Mouse (Mus musculus) liver, embryonic 16.5 days (tissue): ENCODE measurements around the gene Adgrf3. TPM values are rescaled to one million over a fixed set of nuclear protein-coding genes. Genes with fewer than 3 reads are reported as not detected.

ENCODE experiments used
- ATAC-seq: fragments of 200-750 bp; cut with Nextera tagmentation; 2 replicates; pipeline ENCODE4 v1.8.0; 2017; ENCODE audit warnings: low read depth, mild to moderate bottlenecking, moderate number of reproducible peaks, moderate library complexity
- H3K27ac ChIP-seq: fragments of 300-500 bp; sonication (generic); 2 replicates; pipeline ENCODE4 v1.5.1; 2014; ENCODE audit warnings: mild to moderate bottlenecking, low read length
- H3K27me3 ChIP-seq: fragments of 300-500 bp; sonication (generic); 2 replicates; pipeline ENCODE4 v1.6.1; 2014; ENCODE audit warnings: low read depth, low read length, mixed read lengths; ENCODE audit not compliant: control insufficient read depth, insufficient read depth
- H3K36me3 ChIP-seq: fragments of 300-500 bp; sonication (generic); 2 replicates; pipeline ENCODE4 v1.6.1; 2014; ENCODE audit warnings: mild to moderate bottlenecking; ENCODE audit not compliant: control insufficient read depth, insufficient read depth
- H3K4me1 ChIP-seq: fragments of 300-500 bp; sonication (generic); 2 replicates; pipeline ENCODE4 v1.6.1; 2014; ENCODE audit warnings: low read depth, low read length, mixed read lengths; ENCODE audit not compliant: control insufficient read depth
- H3K4me2 ChIP-seq: fragments of 300-500 bp; sonication (generic); 2 replicates; pipeline ENCODE4 v1.6.1; 2014; ENCODE audit warnings: low read depth, low read length, mixed read lengths
- H3K4me3 ChIP-seq: fragments of 300-500 bp; sonication (generic); 2 replicates; pipeline ENCODE4 v1.5.1; 2014; ENCODE audit warnings: low read depth, mild to moderate bottlenecking, low read length
- H3K9ac ChIP-seq: fragments of 300-500 bp; sonication (generic); 2 replicates; pipeline ENCODE4 v1.6.1; 2014; ENCODE audit warnings: low read depth, low read length
- H3K9me3 ChIP-seq: fragments of 300-500 bp; sonication (generic); replicated peaks from 2 replicates; pipeline ENCODE4 v1.6.1; 2016; ENCODE audit warnings: low read length; ENCODE audit not compliant: control insufficient read depth
- WGBS: fragments of 180-500 bp; shearing (Covaris S2); extraction: QIAGEN DNeasy Blood & Tissue Kit; methylation state at CpG from one replicate; pipeline ENCODE4 v1.1.7; 2014; ENCODE audit not compliant: insufficient replicate concordance; 5-methylcytosine and 5-hydroxymethylcytosine counted together
- polyA plus RNA-seq: library from polyadenylated mRNA; unstranded; fragments of >200 nt; fragmentation: Nextera tagmentation; extraction: Ambion mirVana; gene quantifications from 2 replicates; pipeline ENCODE4 v1.2.1, GENCODE M21; 2015

Gene Adgrf3
- polyA plus RNA-seq, 1 experiment from 2014 or later = 0.02 TPM

DNA sequence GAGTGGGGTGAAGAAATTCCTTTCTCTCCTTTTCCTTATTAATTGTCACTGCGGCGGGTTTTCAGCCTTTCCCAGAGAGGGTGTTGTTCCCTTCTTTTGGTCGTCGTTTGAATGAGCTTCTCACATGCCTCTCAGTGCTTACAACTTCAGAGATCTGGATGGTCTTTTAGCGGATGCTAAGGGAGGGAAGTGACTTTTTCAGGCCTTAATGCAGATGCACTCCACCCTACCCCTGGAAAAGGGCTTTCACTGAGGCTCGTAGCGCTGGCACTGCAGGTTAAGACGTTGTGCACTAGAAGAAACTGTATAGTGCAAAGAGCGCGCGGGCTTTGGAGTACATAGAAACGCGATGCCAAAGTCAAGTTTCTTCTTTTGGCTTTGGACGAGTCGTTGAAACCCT is 27.5 kb upstream of the Adgrf3 start:
- no peak for ATAC-seq
- Histone ChIP-seq H3K27me3 (no peaks in the 10 kb centered on the region), H3K4me2 (peak overlapping the region; percentile 69), H3K9ac (peak overlapping the region; percentile 84), H3K4me1 (peaks cover 37% of the 10 kb centered on the region), H3K4me3 (peak overlapping the region; percentile 91), H3K27ac (peak overlapping the region; percentile 91), H3K9me3 (no peaks in the 10 kb centered on the region), H3K36me3 (no peaks in the 10 kb centered on the region)
- under 1% methylated on average over 15 of the region's 15 CpGs for WGBS

DNA sequence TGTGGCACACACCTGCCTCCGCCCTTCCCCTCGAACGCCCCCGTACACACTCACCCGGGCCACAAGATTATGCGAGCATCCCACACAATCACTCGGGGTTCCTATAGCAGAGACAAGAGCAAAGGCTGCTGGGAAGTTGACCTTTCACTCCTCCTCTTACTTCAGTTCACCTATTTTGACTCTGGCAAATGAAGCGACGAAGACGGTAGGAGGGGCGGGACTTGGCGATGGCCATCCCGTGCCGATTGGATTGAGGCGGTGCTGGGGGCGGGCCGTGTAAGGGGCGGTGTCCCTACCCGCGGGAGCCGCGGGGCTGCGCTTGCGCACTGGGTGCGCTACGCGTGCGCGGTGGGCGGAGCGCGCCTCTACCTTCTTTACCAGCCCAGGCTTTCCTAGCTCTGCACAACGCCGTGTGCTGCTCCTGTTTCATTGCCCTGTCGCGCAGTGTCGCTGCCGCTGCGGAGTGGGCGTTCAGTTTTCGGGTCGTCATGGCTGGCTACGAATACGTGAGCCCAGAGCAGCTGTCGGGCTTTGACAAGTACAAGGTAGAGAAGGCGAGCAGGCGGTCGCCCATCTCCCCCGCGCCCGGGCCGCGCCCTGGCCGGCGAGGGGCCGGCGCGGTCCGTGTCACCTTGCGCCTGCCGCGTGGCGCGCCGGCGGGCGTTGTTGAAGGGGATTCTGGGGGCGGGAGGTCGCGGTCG is 26.9 kb upstream of the Adgrf3 start, which contains the start of gene Selenoi:
Gene Selenoi, plus strand, starts transcription at position 311 of the 701 bp plus-strand sequence.
- peaks cover 37% of the 10 kb centered on the region for H3K4me1 ChIP-seq
- no peaks in the 10 kb centered on the region for H3K27me3 ChIP-seq
- H3K36me3 ChIP-seq = no peaks in the 10 kb centered on the region
- ATAC-seq = peak; percentile 99
- peak within 1 kb of the TSS; percentile 74 for H3K4me2 ChIP-seq
- H3K4me3 ChIP-seq = peak within 1 kb of the TSS; percentile 91
- H3K9me3 ChIP-seq = no peaks in the 10 kb centered on the region
- under 1% methylated on average over 71 of the region's 71 CpGs for WGBS
- peak within 1 kb of the TSS; percentile 91 for H3K27ac ChIP-seq
- H3K9ac ChIP-seq = peak within 1 kb of the TSS; percentile 84

DNA sequence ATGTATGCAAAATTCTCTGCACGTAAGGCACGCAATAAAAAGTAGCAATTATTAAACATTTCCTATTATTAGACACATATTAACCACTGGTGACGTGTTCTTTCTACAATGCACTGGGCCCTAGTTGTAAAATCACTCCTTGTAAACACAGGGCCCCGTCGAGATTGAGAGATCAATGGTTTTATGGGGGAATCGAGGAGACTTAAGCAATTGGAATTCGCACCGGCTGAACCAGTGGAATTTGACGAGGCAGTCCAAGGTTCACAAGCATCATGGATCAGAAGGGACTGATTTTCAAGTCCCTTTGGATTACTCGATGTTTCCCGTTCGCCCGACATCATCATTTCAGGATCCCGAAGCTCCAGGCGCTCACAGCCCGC is 26.4 kb upstream of the Adgrf3 start:
- Histone ChIP-seq H3K4me1 (peaks cover 37% of the 10 kb centered on the region), H3K27ac (peak overlapping the region; percentile 74), H3K36me3 (no peaks in the 10 kb centered on the region), H3K27me3 (no peaks in the 10 kb centered on the region), H3K9me3 (no peaks in the 10 kb centered on the region), H3K9ac (peak overlapping the region; percentile 74), H3K4me2 (peak overlapping the region; percentile 74), H3K4me3 (peak overlapping the region; percentile 91)
- no peak for ATAC-seq
- 33% methylated on average over 16 of the region's 16 CpGs for WGBS

DNA sequence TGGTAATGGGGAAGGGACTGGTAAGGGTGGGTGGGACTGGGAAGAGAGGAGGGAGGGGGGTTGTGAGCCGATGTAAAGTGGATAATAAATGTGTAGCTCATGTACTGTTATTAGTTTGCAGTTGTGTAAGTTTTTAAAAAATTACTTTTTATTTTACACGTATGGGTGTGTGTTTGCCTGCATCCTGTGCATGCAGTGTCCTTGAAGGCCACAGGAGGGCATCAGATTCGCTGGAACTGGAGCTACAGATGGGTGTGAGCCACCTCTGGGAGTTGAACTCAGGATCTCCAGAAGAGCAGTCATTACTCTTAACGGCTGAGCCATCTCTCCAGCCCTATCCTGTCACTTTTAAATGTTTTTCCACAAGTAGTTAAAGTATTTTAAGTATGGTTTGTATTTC is 25.4 kb upstream of the Adgrf3 start:
- peaks cover 30% of the 10 kb centered on the region for H3K4me1 ChIP-seq
- no peak overlapping the region for H3K4me3 ChIP-seq
- H3K4me2 ChIP-seq = no peak overlapping the region
- no peaks in the 10 kb centered on the region for H3K9me3 ChIP-seq
- 63% methylated on average over 4 of the region's 4 CpGs for WGBS
- no peaks in the 10 kb centered on the region for H3K36me3 ChIP-seq
- no peak overlapping the region for H3K27ac ChIP-seq
- ATAC-seq = no peak
- no peak overlapping the region for H3K9ac ChIP-seq
- H3K27me3 ChIP-seq = no peaks in the 10 kb centered on the region

DNA sequence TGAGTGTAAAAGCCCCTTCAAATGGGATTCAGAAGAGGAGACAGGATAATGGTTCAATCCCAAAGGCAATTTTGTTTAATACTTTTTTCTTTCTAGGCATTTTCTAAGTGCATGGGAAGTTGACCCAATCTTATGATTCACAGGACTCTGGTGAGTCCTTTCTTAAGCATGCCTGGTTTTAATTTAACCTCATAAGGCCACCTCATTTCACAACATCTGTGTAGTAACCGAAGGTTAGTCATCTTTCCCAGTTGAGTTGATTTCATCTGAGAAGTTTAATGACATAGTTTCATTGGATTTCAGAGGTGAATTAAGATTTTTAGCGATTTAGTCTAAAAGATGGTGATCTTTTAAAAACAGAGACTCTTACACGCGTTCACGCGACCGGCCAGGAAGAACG is 17.2 kb upstream of the Adgrf3 start:
- Histone ChIP-seq H3K27ac (no peak overlapping the region), H3K4me3 (no peak overlapping the region), H3K4me1 (no peaks in the 10 kb centered on the region), H3K9me3 (no peaks in the 10 kb centered on the region), H3K4me2 (no peak overlapping the region), H3K36me3 (peaks cover 3% of the 10 kb centered on the region), H3K27me3 (no peaks in the 10 kb centered on the region), H3K9ac (no peak overlapping the region)
- no peak for ATAC-seq
- 90% methylated on average over 8 of the region's 8 CpGs for WGBS

DNA sequence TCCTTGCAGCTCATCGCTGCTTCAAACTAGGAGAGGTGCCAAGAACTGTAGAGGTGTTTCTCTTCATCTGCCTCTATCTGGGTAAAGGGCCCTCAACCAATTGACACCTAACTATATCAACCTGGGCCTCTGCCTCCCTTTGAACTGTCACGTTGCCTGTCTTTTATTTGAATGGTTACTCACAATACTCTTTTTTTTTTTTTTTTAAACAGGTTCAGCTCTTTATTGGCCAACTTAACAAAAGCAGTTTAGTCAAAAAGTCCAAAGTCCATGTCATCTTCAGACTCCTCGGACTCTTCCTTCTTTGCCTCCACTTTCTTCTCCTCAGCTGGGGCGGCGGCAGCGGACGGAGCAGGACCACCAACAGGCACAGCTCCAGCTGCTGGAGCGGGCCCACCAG is 15.1 kb upstream of the Adgrf3 start:
- Histone ChIP-seq H3K9me3 (no peaks in the 10 kb centered on the region), H3K9ac (no peak overlapping the region), H3K27ac (no peak overlapping the region), H3K4me2 (no peak overlapping the region), H3K36me3 (peaks cover 3% of the 10 kb centered on the region), H3K4me3 (no peak overlapping the region), H3K27me3 (no peaks in the 10 kb centered on the region), H3K4me1 (no peaks in the 10 kb centered on the region)
- WGBS = 77% methylated on average over 8 of the region's 8 CpGs
- ATAC-seq = no peak

DNA sequence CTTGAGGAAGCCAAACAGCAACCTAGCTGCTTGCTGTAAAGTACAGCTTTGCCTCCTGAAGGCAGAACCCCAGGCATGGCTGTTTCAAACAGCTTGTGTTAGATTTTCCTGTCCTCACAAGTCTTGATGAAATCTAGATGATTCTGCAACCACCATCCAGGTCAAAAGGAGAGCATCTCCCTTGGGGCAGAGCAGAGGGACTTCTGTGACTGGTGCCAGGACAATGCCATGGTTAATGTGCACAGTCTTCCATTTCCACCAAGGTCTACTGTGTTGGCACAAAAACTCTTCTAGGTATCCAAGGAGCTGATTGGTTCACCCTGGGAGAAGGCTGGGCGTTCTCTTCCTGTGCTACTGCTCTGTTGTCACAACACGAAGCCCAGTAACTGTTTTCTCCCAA is 14.2 kb upstream of the Adgrf3 start:
- no peaks in the 10 kb centered on the region for H3K27me3 ChIP-seq
- H3K9ac ChIP-seq = no peak overlapping the region
- no peak overlapping the region for H3K4me3 ChIP-seq
- no peaks in the 10 kb centered on the region for H3K4me1 ChIP-seq
- no peak for ATAC-seq
- H3K9me3 ChIP-seq = no peaks in the 10 kb centered on the region
- H3K4me2 ChIP-seq = no peak overlapping the region
- peaks cover 3% of the 10 kb centered on the region for H3K36me3 ChIP-seq
- 58% methylated on average over 2 of the region's 2 CpGs for WGBS
- no peak overlapping the region for H3K27ac ChIP-seq

DNA sequence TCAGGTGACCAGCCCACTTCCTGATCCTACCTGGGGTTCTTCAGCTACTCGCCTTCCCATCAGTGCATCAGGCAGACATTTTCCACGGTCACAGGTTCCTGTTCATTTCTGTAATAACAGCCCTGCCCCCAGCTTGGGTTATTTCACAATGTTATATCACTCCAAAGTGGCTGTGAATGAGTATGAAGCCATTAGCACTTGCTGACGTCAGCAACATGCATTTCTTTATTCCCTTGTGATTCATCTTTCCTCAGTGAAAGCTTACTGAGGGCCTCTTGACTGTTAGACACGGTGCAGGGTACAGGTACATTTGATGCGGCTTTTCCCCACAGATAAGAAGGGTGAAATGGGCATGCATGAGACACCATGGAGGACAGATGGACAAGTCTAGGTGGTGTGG is 10.4 kb upstream of the Adgrf3 start:
- no peak overlapping the region for H3K27ac ChIP-seq
- no peaks in the 10 kb centered on the region for H3K9me3 ChIP-seq
- ATAC-seq = no peak
- no peak overlapping the region for H3K4me2 ChIP-seq
- no peak overlapping the region for H3K9ac ChIP-seq
- no peaks in the 10 kb centered on the region for H3K4me1 ChIP-seq
- no peaks in the 10 kb centered on the region for H3K36me3 ChIP-seq
- WGBS = 47% methylated on average over 5 of the region's 5 CpGs
- H3K4me3 ChIP-seq = no peak overlapping the region
- no peaks in the 10 kb centered on the region for H3K27me3 ChIP-seq

DNA sequence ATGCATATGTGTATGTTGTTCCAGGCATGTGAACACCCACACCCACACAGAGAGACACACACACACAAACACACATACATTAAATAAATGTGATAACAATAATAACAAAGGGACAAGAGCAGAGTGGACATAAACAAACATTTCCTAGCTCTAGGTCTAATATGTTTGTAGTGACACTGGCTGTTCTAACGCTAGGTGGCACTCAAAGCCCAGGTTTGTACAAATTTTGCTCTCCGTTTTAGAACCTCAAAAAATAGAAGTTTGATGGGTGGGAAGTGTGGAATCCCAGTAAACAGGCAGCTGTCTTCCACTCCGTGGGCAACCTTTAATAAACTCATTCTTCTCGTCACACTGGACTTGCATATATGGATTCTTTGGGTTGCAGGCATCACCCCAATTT is 9.4 kb upstream of the Adgrf3 start:
- 5% methylated on average over 4 of the region's 4 CpGs for WGBS
- Histone ChIP-seq H3K27ac (no peak overlapping the region), H3K36me3 (no peaks in the 10 kb centered on the region), H3K9ac (no peak overlapping the region), H3K4me2 (no peak overlapping the region), H3K4me1 (no peaks in the 10 kb centered on the region), H3K9me3 (no peaks in the 10 kb centered on the region), H3K4me3 (no peak overlapping the region), H3K27me3 (no peaks in the 10 kb centered on the region)
- ATAC-seq = no peak
